Mouse (Mus musculus) C2C12 (cell line): ENCODE measurements around the gene Adad2. TPM values are rescaled to one million over a fixed set of nuclear protein-coding genes. Genes with fewer than 3 reads are reported as not detected.

ENCODE experiments used
- H3K27me3 ChIP-seq: one replicate; pipeline ENCODE4 v1.6.1; 2011; ENCODE audit not compliant: control insufficient read depth, insufficient read depth, insufficient read length
- H3K36me3 ChIP-seq: one replicate; pipeline ENCODE4 v1.6.1; 2011; ENCODE audit not compliant: control insufficient read depth, insufficient read depth
- H3K4me3 ChIP-seq: one replicate; pipeline ENCODE4 v1.5.1; 2011; ENCODE audit warnings: mild to moderate bottlenecking, control low read depth; ENCODE audit not compliant: poor library complexity, insufficient read depth, severe bottlenecking
- H3K79me2 ChIP-seq: one replicate; pipeline ENCODE4 v1.6.1; 2011; ENCODE audit not compliant: control insufficient read depth, insufficient read depth
- H3K79me3 ChIP-seq: one replicate; pipeline ENCODE4 v1.6.1; 2011; ENCODE audit warnings: low read depth, control low read depth
- H3ac ChIP-seq: one replicate; pipeline ENCODE3; 2011; ENCODE audit warnings: low read depth; ENCODE audit not compliant: control insufficient read depth, insufficient read length
- CEBPB ChIP-seq: IDR thresholded peaks from one replicate; pipeline ENCODE4 v1.6.1; 2011; ENCODE audit warnings: low read depth, mild to moderate bottlenecking, control low read depth, moderate library complexity
- CTCF ChIP-seq: IDR thresholded peaks from one replicate; pipeline ENCODE4 v1.5.1; 2011; ENCODE audit not compliant: control insufficient read depth, insufficient read depth, insufficient read length
- FOSL1 ChIP-seq: IDR thresholded peaks from one replicate; pipeline ENCODE4 v1.8.0; 2011; ENCODE audit warnings: mild to moderate bottlenecking, low read length; ENCODE audit not compliant: poor library complexity, insufficient read depth, severe bottlenecking
- MAX ChIP-seq: IDR thresholded peaks from one replicate; pipeline ENCODE4 v1.6.1; 2011; ENCODE audit warnings: mild to moderate bottlenecking, control low read depth
- MYOD1 ChIP-seq: IDR thresholded peaks from one replicate; pipeline ENCODE4 v1.6.1; 2011; ENCODE audit warnings: low read depth; ENCODE audit not compliant: control insufficient read depth, insufficient read length
- MYOG ChIP-seq: IDR thresholded peaks from one replicate; pipeline ENCODE4 v1.6.1; 2011; ENCODE audit not compliant: control insufficient read depth, insufficient read length; ENCODE audit errors: extremely low read depth
- USF1 ChIP-seq: IDR thresholded peaks from one replicate; pipeline ENCODE4 v1.6.1; 2011; ENCODE audit warnings: low read depth, mild to moderate bottlenecking, control low read depth, moderate library complexity
- polyA plus RNA-seq: library from polyadenylated mRNA; unstranded; fragments of >200 nt; fragmentation: generic; extraction: Trizol; gene quantifications from one replicate; pipeline ENCODE4 v1.2.1, GENCODE M21; 2012; ENCODE audit warnings: missing spikeins

The Adad2 gene
- polyA plus RNA-seq, 1 experiment, result not detected

GRCm38 (mm10) chr8:119661081-119661480, 48.5 kb downstream of the Adad2 start:
- no peaks in the 10 kb centered on the region for H3K79me3 ChIP-seq
- no peaks in the 10 kb centered on the region for H3K36me3 ChIP-seq
- no peaks in the 10 kb centered on the region for H3K79me2 ChIP-seq
- no peak for TF ChIP-seq MAX
- no peak for TF ChIP-seq CEBPB
- no peak for TF ChIP-seq USF1
- TF ChIP-seq MYOG, result no peak
- no peak for TF ChIP-seq CTCF
- TF ChIP-seq MYOD1, result no peak
- TF ChIP-seq FOSL1, result no peak
- no peak overlapping the region for H3ac ChIP-seq
- H3K27me3 ChIP-seq, result peaks cover 22% of the 10 kb centered on the region
- H3K4me3 ChIP-seq, result no peak overlapping the region

GRCm38 (mm10) chr8:119661892-119662291, 49.3 kb downstream of the Adad2 start:
- Histone ChIP-seq H3K4me3 (no peak overlapping the region), H3ac (no peak overlapping the region), H3K79me2 (no peaks in the 10 kb centered on the region), H3K27me3 (peaks cover 30% of the 10 kb centered on the region), H3K79me3 (no peaks in the 10 kb centered on the region), H3K36me3 (no peaks in the 10 kb centered on the region)
- no peak for TF ChIP-seq MAX
- TF ChIP-seq USF1, result no peak
- TF ChIP-seq CEBPB, result no peak
- TF ChIP-seq MYOD1, result no peak
- no peak for TF ChIP-seq FOSL1
- TF ChIP-seq MYOG, result no peak
- TF ChIP-seq CTCF, result no peak

- Histone ChIP-seq H3K79me3 (no peaks in the 10 kb centered on the region), H3ac (no peak overlapping the region), H3K27me3 (peaks cover 41% of the 10 kb centered on the region), H3K36me3 (no peaks in the 10 kb centered on the region), H3K4me3 (no peak overlapping the region), H3K79me2 (no peaks in the 10 kb centered on the region)
- TF ChIP-seq FOSL1, result no peak
- no peak for TF ChIP-seq MYOG
- no peak for TF ChIP-seq CTCF
- no peak for TF ChIP-seq USF1
- TF ChIP-seq CEBPB, result no peak
- no peak for TF ChIP-seq MYOD1
- TF ChIP-seq MAX, result no peak
These were observed 50.9 kb downstream of the Adad2 start for GRCm38 (mm10) chr8:119663440-119663839.

DNA sequence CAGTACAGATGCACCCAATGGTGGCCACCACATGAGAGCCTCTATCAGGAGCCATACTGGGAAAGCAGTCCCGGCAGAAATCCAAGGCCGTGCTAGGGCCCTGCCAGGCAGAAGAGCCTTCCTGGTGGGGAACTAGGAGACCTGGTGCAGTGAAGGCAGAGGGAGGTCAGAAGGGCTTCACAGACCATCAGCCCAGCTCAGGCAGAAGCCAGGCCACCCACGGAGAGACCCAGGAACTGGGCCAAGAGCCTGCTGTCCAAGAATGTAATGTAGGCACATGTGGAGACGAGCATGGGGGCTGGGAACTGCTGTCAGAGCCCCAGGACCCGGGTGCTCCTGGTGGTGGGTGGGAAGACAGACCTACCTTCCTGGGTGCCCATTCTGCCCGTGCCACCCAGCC, 52.7 kb downstream of the Adad2 start:
- Histone ChIP-seq H3K4me3 (no peak overlapping the region), H3K27me3 (peaks cover 41% of the 10 kb centered on the region), H3K79me2 (no peaks in the 10 kb centered on the region), H3ac (no peak overlapping the region), H3K36me3 (no peaks in the 10 kb centered on the region), H3K79me3 (no peaks in the 10 kb centered on the region)
- TF ChIP-seq CTCF (no peak), MAX (no peak), USF1 (no peak), FOSL1 (no peak), CEBPB (no peak), MYOD1 (no peak), MYOG (no peak)

Other genes starting within 250 kb of the Adad2 start
- gene Mlycd, start 217.9 kb upstream of the Adad2 start, polyA plus RNA-seq, result 7.5 TPM
- gene Osgin1, start 178.6 kb upstream of the Adad2 start, polyA plus RNA-seq, result 18.1 TPM
- not detected for gene Necab2, start 166.0 kb upstream of the Adad2 start, polyA plus RNA-seq
- not detected for gene Slc38a8, start 111.0 kb upstream of the Adad2 start, polyA plus RNA-seq
- gene Mbtps1, start 54.0 kb upstream of the Adad2 start, polyA plus RNA-seq, result 72.7 TPM
- gene Hsdl1, start 37.6 kb upstream of the Adad2 start, polyA plus RNA-seq, result 11.0 TPM
- gene Dnaaf1, start 37.5 kb upstream of the Adad2 start, polyA plus RNA-seq, result 0.01 TPM
- gene Taf1c, start 7.5 kb upstream of the Adad2 start, polyA plus RNA-seq, result 8.1 TPM
- not detected for gene Kcng4, start 22.9 kb downstream of the Adad2 start, polyA plus RNA-seq
- not detected for gene Wfdc1, start 53.6 kb downstream of the Adad2 start, polyA plus RNA-seq
- 0.02 TPM for gene Atp2c2, start 87.3 kb downstream of the Adad2 start, polyA plus RNA-seq
- 6.6 TPM for gene Tldc1, start 165.7 kb downstream of the Adad2 start, polyA plus RNA-seq
- 453 TPM for gene Cotl1, start 227.8 kb downstream of the Adad2 start, polyA plus RNA-seq
- gene Klhl36, start 249.5 kb downstream of the Adad2 start, polyA plus RNA-seq, result 2.7 TPM